Mouse (Mus musculus) kidney, postnatal 0 days (tissue): Measurements from ENCODE around the gene Ldhal6b. TPM values are rescaled to one million over a fixed set of nuclear protein-coding genes. Genes with fewer than 3 reads are reported as not detected.
A peak's percentile ranks its signal among the peaks of the same experiment; 100 is the strongest.

Experiments used
- ATAC-seq: fragments of 200-750 bp; cut with Nextera tagmentation; replicated peaks from 2 replicates; pipeline ENCODE4 v1.8.0; 2017; ENCODE audit warnings: low read depth, moderate number of reproducible peaks, moderate TSS enrichment, moderate library complexity; ENCODE audit not compliant: low FRiP score
- DNase-seq: peaks from one replicate; pipeline ENCODE4 v3.0.0-alpha.2; 2016; ENCODE audit warnings: low spot score
- H3K27ac ChIP-seq: fragments of 300-500 bp; sonication (generic); 2 replicates; pipeline ENCODE4 v1.5.1; 2014; ENCODE audit warnings: mild to moderate bottlenecking
- H3K27me3 ChIP-seq: fragments of 300-500 bp; sonication (generic); 2 replicates; pipeline ENCODE4 v1.6.1; 2014; ENCODE audit warnings: low read length, mixed read lengths; ENCODE audit not compliant: insufficient read depth
- H3K36me3 ChIP-seq: fragments of 300-500 bp; sonication (generic); 2 replicates; pipeline ENCODE4 v1.6.1; 2014; ENCODE audit warnings: low read length, mixed read lengths; ENCODE audit not compliant: insufficient read depth
- H3K4me1 ChIP-seq: fragments of 300-500 bp; sonication (generic); replicated peaks from 2 replicates; pipeline ENCODE4 v1.6.1; 2014; ENCODE audit warnings: antibody characterized with exemption, low read length, mixed read lengths; ENCODE audit not compliant: insufficient read depth
- H3K4me2 ChIP-seq: fragments of 300-500 bp; sonication (generic); 2 replicates; pipeline ENCODE4 v1.6.1; 2014; ENCODE audit warnings: mild to moderate bottlenecking, low read length, moderate library complexity, mixed read lengths
- H3K4me3 ChIP-seq: fragments of 300-500 bp; sonication (generic); replicated peaks from 2 replicates; pipeline ENCODE4 v1.5.1; 2014; ENCODE audit warnings: low read depth, low read length
- H3K9ac ChIP-seq: fragments of 300-500 bp; sonication (generic); 2 replicates; pipeline ENCODE4 v1.6.1; 2014; ENCODE audit warnings: low read depth, low read length
- H3K9me3 ChIP-seq: fragments of 300-500 bp; sonication (generic); replicated peaks from 2 replicates; pipeline ENCODE4 v1.6.1; 2016; ENCODE audit warnings: low read length, inconsistent platforms, mixed read lengths
- CTCF ChIP-seq: IDR thresholded peaks from 2 replicates; pipeline ENCODE4 v1.5.1; 2016; ENCODE audit warnings: antibody characterized with exemption, low read depth, mild to moderate bottlenecking, moderate library complexity
- WGBS: fragments of 180-500 bp; shearing (Covaris S2); extraction: QIAGEN DNeasy Blood & Tissue Kit; methylation state at CpG from one replicate; pipeline ENCODE4 v1.1.7; 2014; 5-methylcytosine and 5-hydroxymethylcytosine counted together
- polyA plus RNA-seq: library from polyadenylated mRNA; unstranded; fragments of >200 nt; fragmentation: Nextera tagmentation; extraction: Ambion mirVana; gene quantifications from 2 replicates; pipeline ENCODE4 v1.2.1, GENCODE M21; 2015

Ldhal6b gene
- polyA plus RNA-seq, 1 experiment from 2014 or later = not detected

DNA sequence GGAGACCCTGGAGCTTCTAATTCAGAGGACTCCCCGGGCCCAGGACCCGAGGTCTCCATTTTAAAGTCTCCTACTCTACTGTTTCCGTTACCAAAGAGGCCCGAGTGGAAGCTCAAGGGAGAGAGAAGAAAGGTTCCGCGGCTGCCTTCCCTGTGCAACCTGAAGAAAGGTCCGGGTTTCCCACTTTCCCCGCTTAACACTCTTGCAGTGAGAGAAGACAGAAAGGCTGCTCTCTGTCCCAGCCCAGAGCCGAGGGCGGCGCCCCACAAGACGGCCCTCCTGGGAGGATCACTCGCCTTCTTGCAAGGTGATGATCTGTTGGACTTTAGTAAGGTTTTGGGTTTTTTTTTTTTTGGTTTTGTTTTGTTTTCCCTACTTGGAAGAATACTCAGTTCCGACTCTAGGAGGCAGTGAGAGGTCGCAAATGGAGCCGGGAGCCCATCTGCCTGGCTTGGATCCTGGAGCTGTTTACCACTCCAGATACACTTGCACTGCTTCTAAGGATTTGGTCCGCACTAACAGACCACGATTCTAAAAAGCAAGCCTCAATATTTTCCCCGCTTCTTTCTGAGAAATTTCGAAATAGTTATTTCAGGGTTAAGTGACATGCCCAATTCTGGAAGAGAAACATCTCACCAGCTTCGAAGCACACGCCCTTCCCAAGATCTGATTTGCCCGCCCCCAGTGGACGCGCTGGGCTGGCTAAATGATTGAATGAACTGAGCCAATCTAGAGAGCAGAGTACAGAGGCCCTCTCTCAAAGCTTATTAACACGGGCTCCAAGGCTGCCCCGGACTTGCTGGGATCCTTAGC is 21.8 kb upstream of the Ldhal6b start, which contains the start of gene Tmem242:
Gene Tmem242, minus strand, starts transcription at position 101 of the 813 bp plus-strand sequence.
- H3K36me3 ChIP-seq = no peaks in the 10 kb centered on the region
- WGBS = under 1% methylated on average over 27 of the region's 27 CpGs
- peak; percentile 72 for TF ChIP-seq CTCF
- H3K4me1 ChIP-seq = no peaks in the 10 kb centered on the region
- no peaks in the 10 kb centered on the region for H3K27me3 ChIP-seq
- peak; percentile 95 for DNase-seq
- peak within 1 kb of the TSS; percentile 80 for H3K4me2 ChIP-seq
- peak; percentile 79 for ATAC-seq
- H3K27ac ChIP-seq = peak within 1 kb of the TSS; percentile 87
- H3K9ac ChIP-seq = peak within 1 kb of the TSS; percentile 76
- no peaks in the 10 kb centered on the region for H3K9me3 ChIP-seq
- peak within 1 kb of the TSS; percentile 63 for H3K4me3 ChIP-seq

DNA sequence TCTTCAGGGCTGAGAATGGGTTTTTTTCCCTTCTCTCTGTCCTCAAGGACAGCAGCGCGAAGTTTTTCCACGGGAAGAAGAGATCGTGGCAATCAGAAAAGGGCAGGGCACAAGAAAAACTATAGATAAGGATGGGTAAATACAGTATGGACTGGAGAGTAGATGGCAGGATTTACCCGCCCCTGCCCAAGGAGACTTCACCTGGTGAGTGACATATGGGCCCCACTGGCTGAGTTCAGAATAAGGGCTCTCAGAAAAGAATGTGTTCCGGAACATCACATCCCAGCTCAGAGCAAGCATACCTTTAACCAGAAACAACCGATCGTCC is 21.2 kb upstream of the Ldhal6b start:
- no peaks in the 10 kb centered on the region for H3K27me3 ChIP-seq
- no peaks in the 10 kb centered on the region for H3K4me1 ChIP-seq
- H3K9ac ChIP-seq = peak overlapping the region; percentile 76
- H3K9me3 ChIP-seq = no peaks in the 10 kb centered on the region
- DNase-seq (no peak), ATAC-seq (0 out of 2 replicates have a peak, but pooled peaks have one; percentile 20)
- peak overlapping the region; percentile 63 for H3K4me3 ChIP-seq
- peak overlapping the region; percentile 80 for H3K4me2 ChIP-seq
- 1% methylated on average over 8 of the region's 8 CpGs for WGBS
- peak overlapping the region; percentile 87; the same call in 1 of the 2 replicates for H3K27ac ChIP-seq
- TF ChIP-seq CTCF = no peak
- H3K36me3 ChIP-seq = no peaks in the 10 kb centered on the region

DNA sequence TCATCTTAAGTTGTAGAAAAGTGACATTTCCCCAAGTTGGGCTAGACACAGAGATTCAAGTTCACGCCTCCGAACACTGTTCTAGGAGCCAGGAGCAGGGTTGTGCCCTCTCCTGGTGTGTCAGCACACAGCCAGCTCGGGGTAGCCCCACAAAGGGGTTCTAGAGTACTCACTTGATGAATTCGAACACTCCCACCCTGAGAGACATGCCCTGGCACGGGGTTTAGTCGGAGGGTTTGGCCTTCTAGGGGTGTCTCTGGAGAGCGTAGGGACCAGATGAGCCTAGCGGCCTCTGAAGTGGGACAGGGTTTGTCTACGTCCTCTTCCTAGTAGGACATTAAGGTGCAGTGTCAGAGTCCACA is 11.2 kb upstream of the Ldhal6b start:
- TF ChIP-seq CTCF = no peak; the same call in 1 of the 2 replicates
- H3K4me1 ChIP-seq = no peaks in the 10 kb centered on the region
- no peak overlapping the region for H3K4me3 ChIP-seq
- no peaks in the 10 kb centered on the region for H3K9me3 ChIP-seq
- WGBS = 78% methylated on average over 9 of the region's 9 CpGs
- ATAC-seq (peak; percentile 25), DNase-seq (no peak)
- H3K4me2 ChIP-seq = no peak overlapping the region
- H3K36me3 ChIP-seq = peaks cover 19% of the 10 kb centered on the region
- no peak overlapping the region for H3K27ac ChIP-seq
- H3K27me3 ChIP-seq = no peaks in the 10 kb centered on the region
- no peak overlapping the region for H3K9ac ChIP-seq

DNA sequence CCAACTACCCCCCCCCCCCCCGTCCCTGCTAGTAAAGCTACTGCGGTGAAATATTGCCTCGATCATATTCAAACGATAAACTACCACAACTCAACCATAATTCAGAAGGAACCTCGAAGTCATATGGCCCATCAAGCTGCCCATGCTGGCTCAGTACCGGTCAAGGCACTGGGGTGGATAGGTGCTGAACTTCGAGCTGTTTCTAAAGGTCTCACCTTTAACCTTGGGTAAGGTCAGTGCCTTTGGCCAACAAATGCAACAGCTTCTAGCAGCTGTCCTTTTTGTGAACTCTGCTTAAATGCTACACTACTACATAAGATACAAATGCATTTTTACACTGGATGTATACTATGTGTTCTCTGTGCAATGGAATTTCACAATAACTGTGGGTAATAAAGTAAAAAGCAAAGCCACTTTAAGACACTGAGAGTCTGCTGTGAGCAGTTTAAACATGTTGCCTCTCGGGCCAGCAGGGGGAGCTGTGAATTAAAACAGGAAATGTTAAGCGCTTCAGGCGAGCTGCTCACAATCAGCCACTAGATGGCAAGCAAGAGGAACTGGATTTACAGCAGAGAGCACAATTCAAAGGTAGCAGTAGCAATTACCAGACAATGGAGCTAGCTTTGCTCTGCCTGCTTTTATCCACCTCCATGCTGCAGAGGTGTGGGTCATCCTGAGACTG is 10.7 kb upstream of the Ldhal6b start:
- whole genome bisulfite sequencing = 58% methylated on average over 10 of the region's 10 CpGs
- DNase-seq (peak; percentile 97), ATAC-seq (peak; percentile 70)
- H3K9me3 ChIP-seq = no peaks in the 10 kb centered on the region
- H3K4me1 ChIP-seq = no peaks in the 10 kb centered on the region
- H3K27ac ChIP-seq = no peak overlapping the region
- no peaks in the 10 kb centered on the region for H3K27me3 ChIP-seq
- H3K9ac ChIP-seq = no peak overlapping the region
- H3K36me3 ChIP-seq = peaks cover 19% of the 10 kb centered on the region
- H3K4me2 ChIP-seq = no peak overlapping the region
- H3K4me3 ChIP-seq = no peak overlapping the region
- peak; percentile 100 for TF ChIP-seq CTCF

GRCm38 (mm10) chr17:5425204-5425603 is 6.6 kb upstream of the Ldhal6b start:
- Histone ChIP-seq H3K4me1 (no peaks in the 10 kb centered on the region), H3K27me3 (no peaks in the 10 kb centered on the region), H3K9me3 (no peaks in the 10 kb centered on the region), H3K36me3 (no peaks in the 10 kb centered on the region), H3K9ac (no peak overlapping the region), H3K4me2 (no peak overlapping the region), H3K4me3 (no peak overlapping the region), H3K27ac (no peak overlapping the region)
- ATAC-seq (no peak), DNase-seq (no peak)
- WGBS = 43% methylated on average over 3 of the region's 3 CpGs
- TF ChIP-seq CTCF = no peak

GRCm38 (mm10) chr17:5424156-5424555 is 5.6 kb upstream of the Ldhal6b start:
- no peaks in the 10 kb centered on the region for H3K9me3 ChIP-seq
- no peak for DNase-seq
- no peak overlapping the region for H3K4me3 ChIP-seq
- 83% methylated on average over 8 of the region's 8 CpGs for WGBS
- H3K36me3 ChIP-seq = no peaks in the 10 kb centered on the region
- no peaks in the 10 kb centered on the region for H3K4me1 ChIP-seq
- no peak for TF ChIP-seq CTCF
- H3K27ac ChIP-seq = no peak overlapping the region
- no peak overlapping the region for H3K4me2 ChIP-seq
- no peak for ATAC-seq
- no peak overlapping the region for H3K9ac ChIP-seq
- H3K27me3 ChIP-seq = no peaks in the 10 kb centered on the region
